Mouse (Mus musculus): ENCODE measurements at regions not wholly inside any gene's neighbourhood (a gene's known extent, or its start where the extent isn't known, plus 50 kb on each side); places are given as distances from the start of the nearest gene placed in this dataset.
A peak's percentile ranks its signal among the peaks of the same experiment; 100 is the strongest.

DNA sequence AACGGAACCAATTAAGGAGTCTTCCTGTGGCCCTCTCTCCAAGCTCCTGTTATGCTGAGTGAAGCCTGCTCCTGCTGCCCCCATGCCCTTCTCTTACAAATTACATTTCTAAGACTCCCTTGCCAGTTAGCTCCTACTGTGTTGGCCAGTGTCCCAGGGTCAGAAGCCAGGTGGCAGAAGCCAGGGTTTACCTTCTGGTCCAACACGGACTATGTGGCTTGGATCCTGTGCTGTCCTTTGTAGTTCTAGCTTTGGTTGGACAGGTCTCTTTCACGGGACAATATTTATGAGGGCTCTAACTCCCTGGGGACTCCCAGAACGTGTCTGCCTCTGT lies 134.3 kb downstream of the Nufip1 start:
- no peak for DNase-seq (ENCODE audit: low spot score)

- no peak for DNase-seq (ENCODE audit: low spot score)
These were observed 137.0 kb downstream of the Nufip1 start for GRCm38 (mm10) chr14:76247664-76248063.

DNA sequence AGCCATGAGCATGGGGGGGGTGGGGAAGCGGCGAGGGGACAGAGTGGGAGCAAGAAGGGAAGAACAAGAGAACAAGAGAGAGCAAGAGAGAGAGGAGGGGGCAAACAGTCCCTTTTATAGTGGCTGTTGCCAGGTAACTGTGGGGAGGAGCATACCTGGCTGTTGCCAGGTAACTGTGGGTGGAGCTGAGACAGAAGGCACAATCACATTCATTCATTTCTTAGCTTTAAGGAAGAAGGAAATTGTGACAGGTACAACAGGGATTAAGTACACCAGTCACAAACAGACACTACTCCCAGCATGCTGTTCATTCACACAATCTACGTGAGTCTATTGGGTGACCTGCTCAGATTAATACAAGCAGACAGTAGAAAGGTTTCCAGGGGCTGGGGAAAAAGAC lies 143.2 kb downstream of the Nufip1 start:
- no peak for DNase-seq (ENCODE audit: low spot score)

DNA sequence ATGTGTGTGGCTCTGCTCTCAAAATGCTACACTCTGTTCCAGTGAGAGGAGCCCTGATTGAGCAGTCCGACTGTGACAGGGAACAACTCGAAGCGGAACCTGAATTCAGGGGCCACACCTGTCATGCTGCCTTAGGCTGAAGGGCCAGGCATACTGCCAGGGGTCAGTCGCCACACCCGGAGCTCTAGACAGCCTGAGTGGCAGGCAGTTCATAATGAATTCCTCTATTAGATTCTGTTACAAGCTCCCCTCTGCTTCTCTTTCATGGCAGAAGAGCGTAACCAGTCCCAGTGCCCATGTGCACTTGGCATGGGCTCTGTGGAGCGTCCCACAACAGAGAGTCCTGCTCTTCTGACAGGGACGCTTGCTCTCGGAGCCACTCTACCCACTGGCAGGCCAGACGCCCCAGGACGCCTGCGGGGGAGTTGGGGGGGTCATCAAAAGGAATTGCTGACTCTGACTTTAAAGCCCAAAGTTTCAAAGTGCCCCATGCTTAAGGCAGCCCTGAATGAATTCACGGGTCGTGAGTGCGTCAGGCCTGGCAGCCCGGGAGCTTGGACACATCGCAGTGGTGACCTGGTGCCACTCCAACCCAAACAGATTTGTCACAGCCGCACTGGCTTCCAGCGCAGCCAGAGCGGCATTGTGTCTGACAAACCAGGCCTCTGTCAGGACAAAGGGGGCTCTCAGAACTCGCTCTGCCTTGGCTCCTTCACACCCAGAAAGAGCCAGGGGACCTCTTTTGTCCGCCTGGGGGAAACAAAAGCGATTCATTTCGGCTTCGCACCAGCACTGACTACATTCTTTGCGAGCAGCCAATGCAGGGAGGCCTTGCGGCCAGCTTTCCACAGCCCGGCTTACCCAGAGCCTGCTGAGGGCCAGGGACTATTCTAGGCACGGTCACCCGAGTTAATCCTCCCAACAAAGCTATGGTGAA lies 144.1 kb downstream of the Nufip1 start:
- no peak for DNase-seq (ENCODE audit: low spot score)

- DNase-seq (ENCODE audit: low spot score): no peak
These were observed 145.3 kb downstream of the Nufip1 start for GRCm38 (mm10) chr14:76255971-76256370.

DNA sequence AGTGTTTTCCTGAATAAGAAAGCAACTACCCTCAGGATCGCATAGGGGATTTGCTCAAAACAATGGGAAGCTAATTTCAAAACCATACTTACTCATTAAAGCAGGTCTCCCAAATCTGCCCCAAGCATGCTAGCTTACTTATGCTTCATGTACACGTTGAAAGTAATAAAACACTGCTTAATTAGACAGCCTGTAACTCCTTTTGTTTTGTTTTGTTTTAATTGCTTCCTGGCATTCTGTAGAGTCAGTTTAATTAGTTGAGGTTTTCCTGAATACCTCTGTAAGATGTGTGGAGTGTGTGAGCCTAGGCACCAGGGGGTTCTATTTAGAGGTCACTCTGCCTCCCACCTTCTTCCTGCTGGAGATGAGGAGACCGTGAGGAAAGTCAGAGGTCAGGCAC lies 147.9 kb downstream of the Nufip1 start:
- DNase-seq (ENCODE audit: low spot score): no peak

DNA sequence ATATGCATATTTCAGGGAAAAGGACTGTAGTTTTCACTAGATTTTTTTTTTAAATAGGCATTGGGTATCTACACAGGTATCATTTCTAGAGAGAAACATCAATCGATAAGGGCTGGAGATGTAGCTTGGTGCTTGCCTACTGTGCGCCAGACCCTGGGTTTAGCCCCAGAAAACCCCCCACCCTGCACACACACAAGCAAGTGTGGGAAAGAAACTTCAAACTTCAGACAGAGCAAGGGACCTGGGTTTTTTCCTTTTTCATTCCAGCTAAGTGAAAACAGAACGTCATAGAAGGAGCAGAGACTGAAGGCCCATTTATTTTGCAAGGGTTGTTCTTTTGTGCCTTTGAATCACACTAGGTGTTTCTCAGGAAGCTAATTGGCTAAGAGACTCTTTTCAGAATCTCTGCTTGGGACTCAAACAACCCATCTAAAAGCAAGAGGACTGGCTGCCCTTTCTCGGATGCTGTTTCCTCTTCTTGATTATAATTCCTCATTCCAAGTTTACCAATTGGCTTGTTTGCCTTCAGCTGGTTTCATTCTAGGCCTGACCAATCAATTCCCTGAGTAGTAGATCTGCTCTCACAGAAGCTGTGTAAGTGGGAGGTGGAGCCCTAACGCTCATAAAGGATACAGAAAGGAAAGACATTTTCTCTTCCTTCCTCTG lies 150.1 kb downstream of the Nufip1 start:
- DNase-seq (ENCODE audit: low spot score): no peak

- no peak for DNase-seq (ENCODE audit: low spot score)
These were observed 151.1 kb upstream of the Tsc22d1 start for GRCm38 (mm10) chr14:76263682-76264081.

GRCm38 (mm10) chr14:76265819-76266218 lies 148.9 kb upstream of the Tsc22d1 start:
- DNase-seq (ENCODE audit: low spot score): no peak

- no peak for DNase-seq (ENCODE audit: low spot score)
These were observed 148.5 kb upstream of the Tsc22d1 start for GRCm38 (mm10) chr14:76266249-76266648.

- no peak for DNase-seq (ENCODE audit: low spot score)
These were observed 147.7 kb upstream of the Tsc22d1 start for GRCm38 (mm10) chr14:76267091-76267490.

GRCm38 (mm10) chr14:76271190-76271589 lies 143.6 kb upstream of the Tsc22d1 start:
- DNase-seq (ENCODE audit: low spot score): no peak

GRCm38 (mm10) chr14:76272840-76273239 lies 141.9 kb upstream of the Tsc22d1 start:
- DNase-seq (ENCODE audit: low spot score): no peak

DNA sequence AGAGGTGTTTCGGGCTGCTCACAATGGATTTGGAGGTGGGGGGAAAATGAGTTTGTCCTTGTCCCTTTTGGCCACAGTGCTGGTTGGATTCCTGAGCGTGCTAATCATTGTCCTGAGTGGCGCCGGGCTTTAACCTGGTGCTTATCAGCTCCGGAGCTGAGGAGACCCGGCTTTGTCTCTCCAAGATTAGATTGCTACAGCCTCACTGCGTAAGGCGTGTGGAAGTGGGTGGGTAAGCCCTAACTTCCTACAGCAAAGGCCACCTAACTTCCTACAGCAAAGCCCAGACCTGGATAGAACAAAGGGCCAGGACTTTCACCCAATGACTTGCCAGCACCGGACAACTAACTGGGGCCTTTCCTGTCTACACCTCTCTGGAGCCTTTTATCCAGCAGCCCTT lies 138.1 kb upstream of the Tsc22d1 start:
- no peak for DNase-seq (ENCODE audit: low spot score)

- no peak for DNase-seq (ENCODE audit: low spot score)
These were observed 135.9 kb upstream of the Tsc22d1 start for GRCm38 (mm10) chr14:76278751-76279450.

DNA sequence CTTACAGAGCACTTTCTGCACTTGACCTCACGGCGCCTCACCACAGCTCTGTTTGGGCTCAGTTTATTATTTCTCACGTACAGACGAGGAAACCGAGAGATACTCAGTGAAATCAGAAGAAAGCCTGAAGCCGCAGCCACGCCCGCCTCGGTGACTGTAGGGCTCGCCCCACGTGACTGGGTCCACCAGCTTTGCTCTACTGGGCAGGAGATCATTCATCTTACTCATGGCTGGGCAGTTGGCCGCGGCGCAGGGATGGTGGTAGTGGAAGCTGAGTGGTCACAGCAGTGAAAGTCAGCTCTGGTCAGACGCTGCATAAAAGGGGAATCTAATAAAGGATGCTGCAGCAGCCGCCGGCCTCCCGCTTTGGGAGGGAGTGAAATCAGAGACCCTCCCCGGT lies 135.2 kb upstream of the Tsc22d1 start:
- no peak for DNase-seq (ENCODE audit: low spot score)

GRCm38 (mm10) chr14:76281867-76282266 lies 132.9 kb upstream of the Tsc22d1 start:
- DNase-seq (ENCODE audit: low spot score): no peak

GRCm38 (mm10) chr14:76287768-76288167 lies 127.0 kb upstream of the Tsc22d1 start:
- no peak for DNase-seq (ENCODE audit: low spot score)

- no peak for DNase-seq (ENCODE audit: low spot score)
These were observed 124.3 kb upstream of the Tsc22d1 start for GRCm38 (mm10) chr14:76290401-76291018.

DNA sequence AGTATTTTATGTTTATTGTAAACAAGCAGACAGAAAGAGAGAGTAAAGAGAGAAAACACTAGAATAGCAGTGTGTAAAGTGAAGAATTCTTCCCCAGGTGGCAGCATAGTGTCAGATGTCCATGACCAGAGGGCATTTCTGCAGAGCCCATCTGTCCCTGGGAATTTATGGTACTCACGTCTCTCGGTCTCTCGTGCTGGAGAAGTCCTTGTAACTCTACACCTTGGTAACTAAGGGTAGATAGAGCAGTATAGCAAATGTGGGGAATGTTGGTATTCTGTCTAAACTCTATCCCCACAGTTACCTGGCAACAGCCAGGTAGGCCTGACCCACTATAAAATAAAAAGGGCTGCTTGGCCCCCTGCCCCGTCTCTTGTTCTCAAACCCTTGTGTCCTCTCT lies 122.5 kb upstream of the Tsc22d1 start:
- no peak for DNase-seq (ENCODE audit: low spot score)

DNA sequence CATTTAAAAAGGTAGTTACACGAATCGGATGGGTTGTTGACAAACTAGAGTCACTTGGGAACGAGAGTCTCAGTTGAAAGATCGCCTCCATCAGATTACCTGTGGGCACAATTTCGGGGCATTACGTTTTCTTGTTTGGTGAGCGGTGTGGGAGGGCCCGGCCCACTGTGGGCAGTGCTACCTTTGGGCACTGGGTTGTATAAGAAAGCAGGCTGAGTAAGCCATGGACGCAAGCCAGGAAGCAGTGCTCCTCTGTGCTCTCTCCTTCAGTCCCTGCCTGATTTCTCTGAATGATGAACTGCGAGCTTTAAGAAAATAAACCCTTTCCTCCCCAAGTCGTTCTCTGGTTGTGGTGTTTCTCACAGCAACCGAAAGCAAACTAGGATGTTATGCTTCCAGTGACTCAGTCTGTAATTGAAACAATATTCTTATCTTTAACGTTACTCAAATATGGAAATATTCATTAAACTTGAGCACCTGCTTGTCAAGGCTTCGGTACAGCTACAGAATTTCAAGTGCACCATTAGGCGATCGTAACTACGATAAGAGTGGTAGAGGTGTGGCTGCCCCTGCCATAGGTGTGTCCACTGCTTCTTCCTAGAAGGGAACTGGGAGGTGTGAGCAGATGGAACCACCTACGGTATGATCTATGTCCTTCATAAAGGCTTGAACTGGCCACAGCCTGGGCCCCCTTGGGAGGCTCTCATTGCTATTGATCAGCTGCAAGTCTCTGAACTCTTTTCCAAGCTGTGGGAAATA lies 119.2 kb upstream of the Tsc22d1 start:
- DNase-seq (ENCODE audit: low spot score): peak; percentile 46

- DNase-seq (ENCODE audit: low spot score): no peak
These were observed 116.9 kb upstream of the Tsc22d1 start for GRCm38 (mm10) chr14:76297864-76298263.

Measured in urinary bladder, postnatal 14 days (tissue).